Mouse (Mus musculus) gastrocnemius, postnatal 25 days (tissue): Measurements from ENCODE around the gene Pus1. TPM values are rescaled to one million over a fixed set of nuclear protein-coding genes. Genes with fewer than 3 reads are reported as not detected.
"Not testable (repeated sequence)": the region's sequence is repeated elsewhere in the genome, so short reads cannot be mapped to it uniquely, and the experiment has no call there.

Source experiments
- DNase-seq: peaks from one replicate; pipeline ENCODE4 v3.0.0; 2022
- total RNA-seq, 2 experiments: library from RNA; stranded (reverse); gene quantifications; 1 replicate in 1 of 2; 2 replicates in 1 of 2; pipeline ENCODE4 v1.2.3; 2021

Pus1 gene
- total RNA-seq, 2 experiments from 2014 or later: 9.8 to 10.8 TPM

- no peak for DNase-seq
These were observed 1.2 kb upstream of the Pus1 start for GRCm38 (mm10) chr5:110781529-110782238.

DNA sequence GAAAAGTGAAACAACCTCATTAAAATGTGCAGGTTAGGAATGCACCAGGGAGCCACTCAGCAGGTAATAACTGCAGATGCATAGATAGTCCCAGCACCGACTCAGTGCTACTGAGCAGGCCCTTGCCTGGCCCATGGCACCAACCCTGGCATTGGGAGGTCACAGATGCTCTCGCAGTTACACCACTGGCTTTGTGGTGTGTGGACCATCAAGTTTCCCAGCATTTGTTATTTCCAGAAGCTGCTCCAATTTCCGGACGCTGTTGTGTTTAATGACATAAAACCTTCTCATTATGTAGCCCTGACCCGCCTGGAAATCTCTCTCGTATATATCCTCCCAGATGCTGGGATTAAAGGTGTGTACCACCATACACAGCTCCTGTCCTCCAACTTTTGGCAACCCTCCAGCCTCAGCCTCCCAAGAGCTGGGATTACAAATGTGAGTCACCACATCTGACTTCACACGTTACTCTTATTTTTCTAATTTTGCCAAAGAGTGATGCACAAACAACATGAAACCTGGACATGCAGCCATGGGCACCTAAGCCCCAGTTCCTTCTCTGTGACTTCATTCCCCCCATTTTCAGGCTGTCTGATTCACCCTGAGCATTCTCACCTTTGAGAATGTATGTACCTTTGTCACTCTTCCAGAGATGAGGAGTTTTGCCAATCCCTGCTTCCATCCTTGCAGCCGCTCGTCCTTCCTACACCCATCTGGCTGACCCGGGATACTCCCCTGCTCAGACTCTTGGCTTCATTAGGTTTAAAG lies 486 bp upstream of the Pus1 start:
- DNase-seq: no peak

GRCm38 (mm10) chr5:110779276-110779997 lies 1.0 kb downstream of the Pus1 start:
- no peak for DNase-seq

DNA sequence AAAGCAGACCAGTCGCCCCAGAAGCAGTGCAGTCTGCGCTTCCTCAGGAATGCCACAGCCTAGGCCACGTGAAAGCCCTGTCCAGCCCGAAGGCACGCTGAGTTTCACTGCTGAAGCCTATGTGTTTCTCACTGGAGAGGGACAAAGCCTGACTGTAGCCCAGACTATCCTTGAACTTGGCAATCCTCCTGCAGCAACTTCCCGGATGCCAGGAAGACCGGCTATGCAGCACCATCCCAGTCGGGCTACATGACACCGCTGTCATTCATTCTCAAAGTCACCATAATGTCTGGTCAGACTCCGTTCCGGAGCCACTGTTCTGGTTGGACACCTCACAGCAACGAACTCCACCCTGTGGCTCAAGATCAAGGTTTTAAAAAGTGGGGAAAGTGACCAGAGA lies 2.2 kb downstream of the Pus1 start:
- no peak for DNase-seq

GRCm38 (mm10) chr5:110776141-110776540 lies 4.3 kb downstream of the Pus1 start:
- DNase-seq: no peak

DNA sequence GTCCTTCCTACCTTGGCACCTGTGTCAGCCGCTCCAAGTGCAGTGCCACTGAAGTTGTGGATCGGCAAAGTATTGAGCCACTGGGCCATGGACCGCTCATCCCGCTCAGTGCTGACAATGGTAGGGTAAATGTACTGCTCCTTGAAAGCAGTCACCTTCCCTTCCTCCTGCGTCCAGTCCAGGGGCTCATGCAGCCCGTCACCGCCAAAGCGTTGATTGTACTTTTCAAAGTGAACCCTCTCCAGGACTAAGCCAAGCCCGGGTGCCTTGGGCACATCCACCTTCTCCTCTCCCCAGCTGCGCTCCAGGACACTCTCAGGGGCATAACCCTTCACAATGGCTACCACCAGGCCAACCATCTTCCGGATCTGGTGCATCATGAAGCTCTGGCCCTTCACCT lies 5.9 kb downstream of the Pus1 start:
- DNase-seq: no peak

DNA sequence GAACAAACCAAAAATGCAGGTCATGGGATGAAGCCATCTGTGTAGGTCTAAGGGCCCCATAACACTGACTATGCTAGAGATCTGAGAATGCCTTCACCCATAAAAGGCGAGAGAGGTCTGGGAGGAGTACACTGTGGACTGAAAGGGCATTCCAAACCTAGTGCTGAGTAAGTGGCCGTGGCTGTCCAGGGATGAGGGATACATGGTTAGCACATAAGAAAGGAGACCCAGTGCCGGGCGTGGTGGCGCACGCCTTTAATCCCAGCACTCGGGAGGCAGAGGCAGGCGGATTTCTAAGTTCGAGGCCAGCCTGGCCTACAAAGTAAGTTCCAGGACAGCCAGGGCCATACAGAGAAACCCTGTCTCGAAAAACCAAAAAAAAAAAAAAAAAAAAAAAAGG lies 7.5 kb downstream of the Pus1 start:
- DNase-seq: not testable (repeated sequence)

GRCm38 (mm10) chr5:110770448-110771158 lies 9.9 kb downstream of the Pus1 start, which contains the start of gene Ep400:
Gene Ep400, minus strand, starts transcription at chr5:110770717.
- peak; percentile 99 for DNase-seq

DNA sequence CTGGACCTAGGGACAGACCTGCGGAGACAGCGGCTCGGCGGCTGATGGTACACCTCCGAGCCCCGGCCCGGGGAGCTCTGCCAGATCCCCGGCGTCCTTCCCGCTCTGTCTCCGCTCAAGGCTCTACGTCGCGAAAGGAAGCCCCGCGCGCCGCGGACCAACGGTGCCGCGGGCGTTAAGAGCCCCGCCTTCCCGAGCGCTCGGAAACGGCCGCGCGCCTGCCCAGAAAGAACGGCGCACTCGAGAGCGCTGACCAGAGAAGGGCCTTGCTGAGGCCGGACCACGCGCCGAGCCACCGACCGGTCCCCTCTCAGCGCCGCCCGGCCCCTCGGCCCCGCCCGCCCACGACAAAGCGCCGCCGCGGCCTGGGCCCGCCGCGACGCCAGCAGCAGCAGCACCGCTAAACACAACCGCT lies 10.4 kb downstream of the Pus1 start:
- DNase-seq: no peak

DNA sequence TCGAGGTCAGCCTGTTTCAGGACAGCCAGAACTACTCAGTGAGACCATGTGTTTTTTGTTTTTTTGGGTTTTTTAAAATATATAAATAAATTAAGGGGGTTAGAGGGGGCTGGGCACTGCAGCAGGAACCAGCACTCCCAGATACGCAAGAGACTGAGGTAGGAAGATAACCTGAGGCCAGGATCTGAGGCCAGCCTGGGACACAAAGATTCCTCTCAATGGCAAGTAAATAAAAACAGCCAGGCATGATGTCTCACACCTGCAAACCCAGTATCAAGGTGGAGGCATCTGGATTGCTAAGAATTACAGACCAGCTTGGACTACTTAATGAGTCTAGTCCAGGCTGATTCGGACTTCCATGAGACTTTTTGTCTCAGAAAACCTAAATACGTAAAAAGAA lies 11.2 kb downstream of the Pus1 start:
- no peak for DNase-seq

GRCm38 (mm10) chr5:110763890-110764289 lies 16.6 kb downstream of the Pus1 start:
- no peak for DNase-seq

DNA sequence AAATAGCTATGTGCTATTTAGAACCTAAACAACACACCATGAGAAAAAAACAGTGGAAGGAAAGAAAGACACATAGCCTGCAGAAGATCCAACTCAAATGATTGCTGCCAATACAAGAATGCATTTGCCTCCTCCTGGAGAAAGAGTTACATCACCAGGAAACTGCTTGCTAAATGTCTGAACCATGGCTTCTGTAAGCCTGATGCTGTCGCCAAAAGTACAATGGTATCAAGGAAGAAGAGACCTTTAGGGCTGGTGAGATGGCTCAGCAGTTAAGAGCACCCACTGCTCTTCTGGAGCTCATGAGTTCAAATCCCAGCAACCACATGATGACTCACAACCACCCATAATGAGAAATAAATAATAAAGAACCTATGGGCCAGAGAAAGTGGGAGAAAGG lies 35.4 kb downstream of the Pus1 start:
- DNase-seq: no peak

DNA sequence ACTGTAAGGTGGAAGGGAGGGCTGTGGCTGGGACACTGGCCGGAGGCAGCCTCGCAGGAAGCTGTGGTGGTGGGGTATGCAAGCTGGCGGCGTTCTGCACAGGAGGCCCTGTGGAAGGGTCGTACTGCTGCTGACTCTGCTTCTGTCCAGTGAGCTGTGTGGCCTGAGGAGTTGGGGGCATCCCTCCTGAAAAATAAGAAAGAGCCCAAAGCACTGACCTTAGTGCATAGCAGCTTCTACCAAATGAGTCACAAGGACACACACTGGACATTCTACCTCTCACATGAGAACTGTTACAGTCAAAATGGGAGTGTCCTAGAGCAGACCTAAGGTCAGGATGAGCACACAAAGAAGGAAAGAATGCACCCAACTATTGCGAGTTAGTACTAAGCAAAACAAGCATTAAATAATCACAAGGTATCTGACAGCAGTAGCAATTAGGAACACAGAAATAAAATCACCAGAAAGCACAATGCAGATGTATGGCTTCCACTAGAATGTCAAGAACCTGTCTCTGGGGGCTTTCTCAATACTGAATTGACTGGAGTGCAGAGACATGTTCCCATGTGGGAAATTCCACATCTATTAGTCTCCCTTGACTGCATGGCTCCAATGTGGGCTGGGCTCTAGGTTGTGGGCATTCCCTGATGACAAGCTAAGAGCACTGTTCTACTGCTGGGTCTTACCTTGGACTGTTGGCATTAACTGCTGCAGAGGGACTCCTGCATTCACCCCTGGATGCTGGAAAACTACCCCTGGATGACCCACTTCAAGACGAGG lies 40.8 kb downstream of the Pus1 start:
- no peak for DNase-seq

GRCm38 (mm10) chr5:110735606-110736005 lies 44.9 kb downstream of the Pus1 start:
- no peak for DNase-seq

GRCm38 (mm10) chr5:110733231-110733823 lies 47.1 kb downstream of the Pus1 start:
- no peak for DNase-seq

DNA sequence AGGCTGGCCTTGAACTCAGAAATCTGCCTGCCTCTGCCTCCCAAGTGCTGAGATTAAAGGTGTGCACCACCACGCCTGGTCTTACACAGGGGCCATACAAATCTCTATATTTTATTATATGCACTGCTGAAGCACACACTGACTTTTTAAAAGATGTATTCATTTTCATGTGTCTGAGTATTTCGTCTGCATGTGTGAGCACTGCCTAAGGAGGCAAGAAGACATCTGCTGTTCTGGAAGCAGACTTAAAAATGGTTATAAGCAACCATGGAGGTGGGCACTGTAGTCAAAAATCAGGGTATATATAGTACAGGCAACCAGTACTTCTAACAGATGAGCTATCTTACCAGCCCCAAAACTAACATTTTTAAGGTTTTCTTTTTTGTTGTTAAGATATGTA lies 49.2 kb downstream of the Pus1 start:
- DNase-seq: no peak

- DNase-seq: no peak
These were observed 52.6 kb downstream of the Pus1 start for GRCm38 (mm10) chr5:110727850-110728249.
